Mouse (Mus musculus): ENCODE measurements around the gene Ifna2. TPM values are rescaled to one million over a fixed set of nuclear protein-coding genes. Genes with fewer than 3 reads are reported as not detected.

The Ifna2 gene
- polyA plus RNA-seq, 1 experiment, result not detected

- H3K36me3 ChIP-seq (ENCODE audit: control insufficient read depth, insufficient read depth, low read length), result no peaks in the 10 kb centered on the region
- no peak overlapping the region for H3K27ac ChIP-seq (ENCODE audit: insufficient read depth, low read length)
- 68% methylated on average over 6 of the region's 6 CpGs for WGBS
- no peak overlapping the region for H3K4me3 ChIP-seq (ENCODE audit: extremely low read depth, insufficient read depth, insufficient read length)
- H3K4me1 ChIP-seq (ENCODE audit: control insufficient read depth, insufficient read depth, insufficient read length), result no peaks in the 10 kb centered on the region
- peaks cover 1% of the 10 kb centered on the region; the same call in 1 of the 2 replicates for H3K27me3 ChIP-seq (ENCODE audit: control insufficient read depth, insufficient read depth, low read length)
- no peak for DNase-seq (ENCODE audit: low read depth in 1 of 2, low spot score in 2 of 2)
- no peak for TF ChIP-seq POLR2A (IDR thresholded peaks at IDR 0.05; ENCODE audit: low read depth, low read length)
- TF ChIP-seq CTCF (IDR thresholded peaks at IDR 0.05; ENCODE audit: extremely low read depth, insufficient read depth, insufficient read length, insufficient replicate concordance), result no peak
Measured at GRCm38 (mm10) chr4:88697108-88697507, 13.4 kb upstream of the Ifna2 start.

- WGBS, result 32% methylated on average over 3 of the region's 3 CpGs
- no peaks in the 10 kb centered on the region for H3K4me1 ChIP-seq (ENCODE audit: control insufficient read depth, insufficient read depth, insufficient read length)
- peak in 1 of 2 experiments; percentile 75 for DNase-seq (ENCODE audit: low read depth in 1 of 2, low spot score in 2 of 2)
- H3K27ac ChIP-seq (ENCODE audit: insufficient read depth, low read length), result no peak overlapping the region
- no peak overlapping the region for H3K4me3 ChIP-seq (ENCODE audit: extremely low read depth, insufficient read depth, insufficient read length)
- peaks cover 1% of the 10 kb centered on the region; the same call in 1 of the 2 replicates for H3K27me3 ChIP-seq (ENCODE audit: control insufficient read depth, insufficient read depth, low read length)
- TF ChIP-seq POLR2A (IDR thresholded peaks at IDR 0.05; ENCODE audit: low read depth, low read length) (no peak), CTCF (IDR thresholded peaks at IDR 0.05; ENCODE audit: extremely low read depth, insufficient read depth, insufficient read length, insufficient replicate concordance) (peak; percentile 99)
- H3K36me3 ChIP-seq (ENCODE audit: control insufficient read depth, insufficient read depth, low read length), result no peaks in the 10 kb centered on the region
Measured at GRCm38 (mm10) chr4:88696237-88696884, 12.6 kb upstream of the Ifna2 start.

- Histone ChIP-seq H3K4me1 (ENCODE audit: control insufficient read depth, insufficient read depth, insufficient read length) (no peaks in the 10 kb centered on the region), H3K27ac (ENCODE audit: insufficient read depth, low read length) (no peak overlapping the region), H3K4me3 (ENCODE audit: extremely low read depth, insufficient read depth, insufficient read length) (no peak overlapping the region), H3K36me3 (ENCODE audit: control insufficient read depth, insufficient read depth, low read length) (no peaks in the 10 kb centered on the region), H3K27me3 (ENCODE audit: control insufficient read depth, insufficient read depth, low read length) (peaks cover 1% of the 10 kb centered on the region; the same call in 1 of the 2 replicates)
- 21% methylated on average over 2 of the region's 2 CpGs for WGBS
- TF ChIP-seq CTCF (IDR thresholded peaks at IDR 0.05; ENCODE audit: extremely low read depth, insufficient read depth, insufficient read length, insufficient replicate concordance) (no peak), POLR2A (IDR thresholded peaks at IDR 0.05; ENCODE audit: low read depth, low read length) (no peak)
- DNase-seq (ENCODE audit: low read depth in 1 of 2, low spot score in 2 of 2), result no peak
Measured at GRCm38 (mm10) chr4:88693392-88693791, 9.7 kb upstream of the Ifna2 start.

DNA sequence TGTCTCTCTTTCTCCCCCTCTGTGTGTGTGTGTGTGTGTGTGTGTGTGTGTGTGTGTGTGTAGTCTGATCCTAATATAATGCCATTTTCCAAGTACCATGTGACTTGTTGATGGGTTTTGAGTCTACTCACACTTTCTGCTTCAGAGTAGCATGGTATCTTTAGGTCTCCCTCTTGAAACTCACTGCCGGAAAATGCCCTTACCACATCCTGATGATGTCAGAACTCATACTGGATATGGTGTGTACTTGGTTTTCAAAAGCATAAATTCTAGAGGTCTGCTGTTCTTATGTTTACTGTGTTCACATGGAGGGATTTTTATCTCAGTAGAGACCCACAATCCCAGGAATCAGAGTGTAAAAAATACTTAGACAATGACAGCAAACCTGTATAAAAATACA, 8.8 kb upstream of the Ifna2 start:
- Histone ChIP-seq H3K36me3 (ENCODE audit: control insufficient read depth, insufficient read depth, low read length) (no peaks in the 10 kb centered on the region), H3K4me1 (ENCODE audit: control insufficient read depth, insufficient read depth, insufficient read length) (no peaks in the 10 kb centered on the region), H3K4me3 (ENCODE audit: extremely low read depth, insufficient read depth, insufficient read length) (no peak overlapping the region), H3K27ac (ENCODE audit: insufficient read depth, low read length) (no peak overlapping the region), H3K27me3 (ENCODE audit: control insufficient read depth, insufficient read depth, low read length) (peaks cover 1% of the 10 kb centered on the region; the same call in 1 of the 2 replicates)
- no peak for DNase-seq (ENCODE audit: low read depth in 1 of 2, low spot score in 2 of 2)
- 33% methylated on average over 1 of the region's 1 CpGs for WGBS
- TF ChIP-seq POLR2A (IDR thresholded peaks at IDR 0.05; ENCODE audit: low read depth, low read length) (no peak), CTCF (IDR thresholded peaks at IDR 0.05; ENCODE audit: extremely low read depth, insufficient read depth, insufficient read length, insufficient replicate concordance) (no peak)

GRCm38 (mm10) chr4:88691259-88691658, 7.5 kb upstream of the Ifna2 start, which contains the start of gene Ifnab:
Gene Ifnab (minus strand): TSS chr4:88691359.
- no peaks in the 10 kb centered on the region for H3K36me3 ChIP-seq (ENCODE audit: control insufficient read depth, insufficient read depth, low read length)
- 79% methylated on average over 2 of the region's 2 CpGs for WGBS
- no peak for TF ChIP-seq POLR2A (IDR thresholded peaks at IDR 0.05; ENCODE audit: low read depth, low read length)
- TF ChIP-seq CTCF (IDR thresholded peaks at IDR 0.05; ENCODE audit: extremely low read depth, insufficient read depth, insufficient read length, insufficient replicate concordance), result no peak
- H3K27me3 ChIP-seq (ENCODE audit: control insufficient read depth, insufficient read depth, low read length), result peaks cover 1% of the 10 kb centered on the region; the same call in 1 of the 2 replicates
- H3K4me1 ChIP-seq (ENCODE audit: control insufficient read depth, insufficient read depth, insufficient read length), result no peaks in the 10 kb centered on the region
- no peak within 1 kb of the TSS for H3K4me3 ChIP-seq (ENCODE audit: extremely low read depth, insufficient read depth, insufficient read length)
- H3K27ac ChIP-seq (ENCODE audit: insufficient read depth, low read length), result no peak within 1 kb of the TSS
- DNase-seq (ENCODE audit: low read depth in 1 of 2, low spot score in 2 of 2), result no peak

DNA sequence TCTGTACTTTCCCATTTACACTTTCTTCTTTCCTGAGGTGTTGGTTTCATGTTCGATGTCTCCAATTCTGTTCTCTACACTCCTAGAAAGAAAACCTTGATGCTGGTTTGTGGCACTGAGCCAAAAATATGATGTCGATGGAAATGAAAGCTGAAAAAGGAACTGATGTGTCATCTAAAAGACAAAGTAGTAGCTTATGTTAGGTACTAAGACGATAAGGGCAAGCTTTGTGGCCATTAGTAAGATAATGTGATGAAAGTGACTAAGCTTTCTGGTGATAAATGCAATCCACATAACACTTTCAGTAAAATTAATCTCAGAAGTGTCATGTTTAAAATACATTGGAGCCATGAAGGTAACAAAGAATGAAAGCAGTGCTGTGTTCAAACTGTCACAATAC, 2.4 kb downstream of the Ifna2 start:
- no peaks in the 10 kb centered on the region for H3K27me3 ChIP-seq (ENCODE audit: control insufficient read depth, insufficient read depth, low read length)
- no peaks in the 10 kb centered on the region for H3K36me3 ChIP-seq (ENCODE audit: control insufficient read depth, insufficient read depth, low read length)
- DNase-seq (ENCODE audit: low read depth in 1 of 2, low spot score in 2 of 2), result no peak
- WGBS, result 6% methylated on average over 3 of the region's 3 CpGs
- TF ChIP-seq POLR2A (IDR thresholded peaks at IDR 0.05; ENCODE audit: low read depth, low read length) (no peak), CTCF (IDR thresholded peaks at IDR 0.05; ENCODE audit: extremely low read depth, insufficient read depth, insufficient read length, insufficient replicate concordance) (no peak)
- no peaks in the 10 kb centered on the region for H3K4me1 ChIP-seq (ENCODE audit: control insufficient read depth, insufficient read depth, insufficient read length)
- no peak overlapping the region for H3K27ac ChIP-seq (ENCODE audit: insufficient read depth, low read length)
- H3K4me3 ChIP-seq (ENCODE audit: extremely low read depth, insufficient read depth, insufficient read length), result no peak overlapping the region

GRCm38 (mm10) chr4:88680362-88680761, 3.4 kb downstream of the Ifna2 start:
- H3K4me3 ChIP-seq (ENCODE audit: extremely low read depth, insufficient read depth, insufficient read length), result no peak overlapping the region
- H3K36me3 ChIP-seq (ENCODE audit: control insufficient read depth, insufficient read depth, low read length), result no peaks in the 10 kb centered on the region
- WGBS, result 40% methylated on average over 8 of the region's 8 CpGs
- H3K27ac ChIP-seq (ENCODE audit: insufficient read depth, low read length), result no peak overlapping the region
- TF ChIP-seq POLR2A (IDR thresholded peaks at IDR 0.05; ENCODE audit: low read depth, low read length) (no peak), CTCF (IDR thresholded peaks at IDR 0.05; ENCODE audit: extremely low read depth, insufficient read depth, insufficient read length, insufficient replicate concordance) (no peak)
- H3K27me3 ChIP-seq (ENCODE audit: control insufficient read depth, insufficient read depth, low read length), result no peaks in the 10 kb centered on the region
- peak in 1 of 2 experiments; percentile 26 for DNase-seq (ENCODE audit: low read depth in 1 of 2, low spot score in 2 of 2)
- no peaks in the 10 kb centered on the region for H3K4me1 ChIP-seq (ENCODE audit: control insufficient read depth, insufficient read depth, insufficient read length)
